Mouse (Mus musculus) neural tube, embryonic 12.5 days (tissue): ENCODE results near the gene Ccdc62. TPM values are rescaled to one million over a fixed set of nuclear protein-coding genes. Genes with fewer than 3 reads are reported as not detected.

ENCODE experiments used
- ATAC-seq: fragments of 200-750 bp; cut with Nextera tagmentation; 2 replicates; pipeline ENCODE4 v1.8.0; 2017; ENCODE audit warnings: low read depth, mild to moderate bottlenecking, moderate TSS enrichment, moderate library complexity; ENCODE audit not compliant: low FRiP score
- H3K27ac ChIP-seq: fragments of 300-500 bp; sonication (generic); 2 replicates; pipeline ENCODE4 v1.5.1; 2016
- H3K27me3 ChIP-seq: fragments of 300-500 bp; sonication (generic); replicated peaks from 2 replicates; pipeline ENCODE4 v1.6.1; 2016; ENCODE audit warnings: mild to moderate bottlenecking
- H3K36me3 ChIP-seq: fragments of 300-500 bp; sonication (generic); 2 replicates; pipeline ENCODE4 v1.6.1; 2016; ENCODE audit warnings: mild to moderate bottlenecking
- H3K4me1 ChIP-seq: fragments of 300-500 bp; sonication (generic); 2 replicates; pipeline ENCODE4 v1.6.1; 2016
- H3K4me2 ChIP-seq: fragments of 300-500 bp; sonication (generic); replicated peaks from 2 replicates; pipeline ENCODE4 v1.6.1; 2016; ENCODE audit warnings: mild to moderate bottlenecking
- H3K4me3 ChIP-seq: fragments of 300-500 bp; sonication (generic); 2 replicates; pipeline ENCODE4 v1.5.1; 2016
- H3K9ac ChIP-seq: fragments of 300-500 bp; sonication (generic); 2 replicates; pipeline ENCODE4 v1.6.1; 2016; ENCODE audit warnings: mild to moderate bottlenecking
- H3K9me3 ChIP-seq: fragments of 300-500 bp; sonication (generic); 2 replicates; pipeline ENCODE4 v1.6.1; 2016; ENCODE audit warnings: mild to moderate bottlenecking
- WGBS: fragments of 180-500 bp; shearing (Covaris S2); methylation state at CpG from one replicate; pipeline ENCODE4 v1.1.7; 2016; 5-methylcytosine and 5-hydroxymethylcytosine counted together
- polyA plus RNA-seq: library from polyadenylated mRNA; unstranded; fragments of >200 nt; fragmentation: Nextera tagmentation; extraction: Ambion mirVana; gene quantifications from 2 replicates; pipeline ENCODE4 v1.2.1, GENCODE M21; 2016

The Ccdc62 gene
- polyA plus RNA-seq: 5.9 and 7.9 TPM in 2 replicates

DNA sequence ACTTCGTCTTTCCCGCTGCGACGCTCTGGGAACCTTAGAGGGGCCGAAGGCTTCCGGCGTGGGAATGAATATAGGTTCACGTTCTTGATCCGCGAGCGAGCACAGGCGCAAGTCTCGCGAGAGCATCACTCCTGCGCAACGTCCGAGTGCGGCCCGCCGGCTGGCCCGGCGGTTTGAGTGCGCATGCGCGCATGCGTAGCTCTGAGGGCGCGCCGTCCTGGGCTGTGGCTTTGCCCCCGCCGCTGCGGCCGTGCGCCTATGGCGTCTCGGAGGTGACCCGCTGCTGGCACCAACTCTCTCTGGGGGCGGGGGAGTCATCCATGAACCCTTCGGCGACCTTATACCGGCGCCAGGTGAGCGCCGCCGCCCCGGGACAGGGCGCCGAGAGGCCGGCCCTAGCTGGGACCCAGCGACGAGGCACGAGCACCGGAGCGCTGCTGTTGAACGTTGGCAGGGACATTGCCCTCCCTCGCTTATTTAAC, at the start of gene Ccdc62:
Ccdc62 (plus strand) TSS at position 172 of the 482 bp plus-strand sequence.
- Histone ChIP-seq H3K27ac (peak within 1 kb of the TSS; percentile 64; the same call in 1 of the 2 replicates), H3K27me3 (no peaks in the 10 kb centered on the region), H3K36me3 (peaks cover 30% of the 10 kb centered on the region), H3K4me1 (no peaks in the 10 kb centered on the region), H3K4me3 (peak within 1 kb of the TSS; percentile 71), H3K4me2 (peak within 1 kb of the TSS; percentile 77), H3K9me3 (no peaks in the 10 kb centered on the region), H3K9ac (peak within 1 kb of the TSS; percentile 88)
- ATAC-seq: peak; percentile 97
- WGBS: under 1% methylated on average over 56 of the region's 56 CpGs

DNA sequence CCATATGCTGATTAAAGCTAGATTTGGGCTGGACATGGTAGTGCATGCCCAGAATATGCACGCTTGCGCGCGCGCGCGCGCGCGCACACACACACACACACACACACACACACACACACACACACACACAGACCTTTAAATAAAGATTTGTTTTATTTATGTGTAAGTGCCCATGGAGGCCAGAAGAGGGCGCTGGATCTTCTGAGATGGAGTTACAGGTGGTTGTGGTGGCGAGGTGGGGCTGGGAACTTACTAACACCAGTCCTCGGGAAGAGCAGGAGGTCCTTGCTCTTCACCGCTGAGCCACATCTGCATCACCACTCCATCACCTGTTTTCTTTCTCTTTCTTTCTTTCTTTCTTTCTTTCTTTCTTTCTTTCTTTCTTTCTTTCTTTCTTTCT, 49.7 kb upstream of the Ccdc62 start:
- H3K4me3 ChIP-seq: no peak overlapping the region
- no peak overlapping the region for H3K9ac ChIP-seq
- 77% methylated on average over 14 of the region's 14 CpGs for WGBS
- H3K4me2 ChIP-seq: no peak overlapping the region
- no peaks in the 10 kb centered on the region for H3K27me3 ChIP-seq
- no peaks in the 10 kb centered on the region for H3K9me3 ChIP-seq
- no peaks in the 10 kb centered on the region for H3K36me3 ChIP-seq
- no peak for ATAC-seq
- H3K27ac ChIP-seq: no peak overlapping the region
- H3K4me1 ChIP-seq: no peaks in the 10 kb centered on the region

DNA sequence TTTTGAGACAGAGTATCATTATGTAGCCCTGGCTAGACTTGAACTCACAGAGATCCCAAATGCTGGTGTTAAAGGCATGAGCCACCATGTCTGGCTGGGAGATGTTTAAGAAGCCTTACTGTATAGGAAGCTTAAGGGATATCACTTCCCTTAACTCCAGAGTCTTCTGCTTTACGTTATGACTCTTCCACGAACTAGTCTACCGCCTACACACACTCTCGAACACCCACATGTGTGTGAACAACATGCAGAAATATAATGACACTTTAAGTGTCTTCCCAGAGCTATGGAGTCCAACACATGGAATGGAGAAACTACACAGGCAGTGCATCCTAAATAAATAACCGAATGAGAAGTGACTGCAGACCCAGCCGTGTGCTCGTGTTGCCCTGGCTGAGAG, 46.6 kb upstream of the Ccdc62 start:
- no peak overlapping the region for H3K9ac ChIP-seq
- no peaks in the 10 kb centered on the region for H3K27me3 ChIP-seq
- no peaks in the 10 kb centered on the region for H3K36me3 ChIP-seq
- H3K4me2 ChIP-seq: no peak overlapping the region
- H3K4me1 ChIP-seq: no peaks in the 10 kb centered on the region
- H3K4me3 ChIP-seq: no peak overlapping the region
- H3K27ac ChIP-seq: no peak overlapping the region
- H3K9me3 ChIP-seq: no peaks in the 10 kb centered on the region
- 89% methylated on average over 7 of the region's 7 CpGs for WGBS
- ATAC-seq: no peak

DNA sequence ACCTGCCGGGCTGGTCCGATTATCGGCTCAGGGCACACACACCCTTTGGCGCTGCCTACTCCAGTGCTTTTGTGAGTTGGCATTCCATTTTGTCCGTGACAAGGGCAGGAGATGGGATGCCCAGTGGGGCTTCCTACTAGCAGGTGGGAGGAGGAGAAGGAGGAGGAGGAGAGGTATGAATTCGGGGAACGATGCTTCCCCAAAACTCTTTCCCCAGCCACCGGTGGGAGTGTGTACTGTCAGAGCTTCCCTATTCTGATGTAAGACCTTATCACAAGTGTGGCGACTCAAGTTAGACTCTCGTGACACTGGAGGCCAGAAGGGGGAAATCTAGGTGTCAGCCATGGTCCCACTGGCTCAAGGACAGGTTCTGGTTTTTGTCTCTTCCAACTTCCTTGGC, 46.1 kb upstream of the Ccdc62 start:
- no peak overlapping the region for H3K9ac ChIP-seq
- 85% methylated on average over 10 of the region's 10 CpGs for WGBS
- H3K27me3 ChIP-seq: no peaks in the 10 kb centered on the region
- no peak overlapping the region for H3K27ac ChIP-seq
- H3K36me3 ChIP-seq: no peaks in the 10 kb centered on the region
- H3K4me1 ChIP-seq: no peaks in the 10 kb centered on the region
- no peak overlapping the region for H3K4me3 ChIP-seq
- no peak for ATAC-seq
- H3K9me3 ChIP-seq: no peaks in the 10 kb centered on the region
- H3K4me2 ChIP-seq: no peak overlapping the region

DNA sequence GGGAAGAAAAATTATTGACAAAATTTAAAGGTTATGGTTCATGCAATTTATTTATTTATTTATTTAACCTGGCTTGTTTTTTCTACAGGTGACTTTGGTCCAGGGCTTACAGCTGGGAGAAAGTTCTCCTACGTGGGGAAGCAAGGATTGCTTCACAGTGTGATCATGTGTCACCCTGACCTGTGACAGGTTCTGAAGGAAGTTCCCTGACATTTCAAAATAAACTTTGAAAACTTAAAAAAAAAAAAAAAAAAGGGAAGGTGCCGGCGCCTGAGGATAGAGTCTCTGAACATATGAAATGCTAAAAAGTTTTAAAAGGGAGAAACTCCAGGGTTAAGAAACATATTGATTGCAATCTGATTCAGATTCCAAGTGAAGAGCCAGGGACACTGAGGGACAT, 44.1 kb upstream of the Ccdc62 start:
- Histone ChIP-seq H3K4me2 (no peak overlapping the region), H3K27me3 (no peaks in the 10 kb centered on the region), H3K4me3 (no peak overlapping the region), H3K27ac (no peak overlapping the region), H3K9me3 (no peaks in the 10 kb centered on the region), H3K36me3 (no peaks in the 10 kb centered on the region), H3K4me1 (no peaks in the 10 kb centered on the region), H3K9ac (no peak overlapping the region)
- 88% methylated on average over 3 of the region's 3 CpGs for WGBS
- ATAC-seq: no peak

DNA sequence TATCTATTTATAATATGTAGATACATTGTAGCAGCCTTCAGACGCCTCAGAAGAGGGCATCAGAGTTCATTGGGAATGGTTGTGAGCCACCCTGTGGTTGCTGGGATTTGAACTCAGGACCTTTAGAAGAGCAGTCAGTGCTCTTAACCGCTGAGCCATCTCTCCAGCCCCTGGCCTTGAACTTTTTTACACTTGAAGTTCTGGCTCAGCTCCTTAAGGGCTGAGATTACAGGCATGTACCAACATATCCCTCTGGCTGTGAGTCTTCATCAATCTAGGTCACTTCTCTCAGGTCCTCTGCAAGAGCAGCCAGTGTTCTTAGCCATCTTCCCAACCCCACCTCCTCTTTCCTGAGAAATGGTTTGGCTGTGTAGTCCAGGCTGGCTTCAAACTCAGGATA, 40.2 kb upstream of the Ccdc62 start:
- 73% methylated on average over 2 of the region's 2 CpGs for WGBS
- no peak for ATAC-seq
- H3K36me3 ChIP-seq: no peaks in the 10 kb centered on the region

DNA sequence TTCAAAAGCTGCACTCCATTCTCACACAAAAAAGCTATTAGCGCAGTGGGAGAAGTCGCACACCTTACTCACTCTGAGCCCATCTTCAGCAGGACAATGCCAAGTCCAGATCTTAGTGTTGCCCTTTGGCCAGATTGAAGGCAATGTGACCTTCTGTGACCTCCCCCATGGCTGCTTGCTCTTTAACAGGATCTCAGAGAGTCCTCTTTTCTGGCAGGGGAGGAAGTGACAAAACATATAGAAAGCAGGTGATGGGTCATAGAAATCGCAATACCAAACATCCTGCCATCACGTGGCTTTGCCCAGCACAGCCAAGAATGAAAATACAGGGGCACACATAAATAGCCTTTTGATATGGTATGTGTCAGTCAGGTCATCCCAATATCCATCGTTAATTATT, 39.5 kb upstream of the Ccdc62 start:
- Histone ChIP-seq H3K4me1 (no peaks in the 10 kb centered on the region), H3K27ac (no peak overlapping the region), H3K4me2 (no peak overlapping the region), H3K4me3 (no peak overlapping the region), H3K9me3 (no peaks in the 10 kb centered on the region), H3K9ac (no peak overlapping the region), H3K36me3 (no peaks in the 10 kb centered on the region), H3K27me3 (no peaks in the 10 kb centered on the region)
- no peak for ATAC-seq
- 81% methylated on average over 5 of the region's 5 CpGs for WGBS

More for the DNA sequence above, 40.2 kb upstream of the Ccdc62 start:
- Histone ChIP-seq H3K4me2 (no peak overlapping the region), H3K4me1 (no peaks in the 10 kb centered on the region), H3K9me3 (no peaks in the 10 kb centered on the region), H3K27me3 (no peaks in the 10 kb centered on the region), H3K4me3 (no peak overlapping the region), H3K27ac (no peak overlapping the region), H3K9ac (no peak overlapping the region)

DNA sequence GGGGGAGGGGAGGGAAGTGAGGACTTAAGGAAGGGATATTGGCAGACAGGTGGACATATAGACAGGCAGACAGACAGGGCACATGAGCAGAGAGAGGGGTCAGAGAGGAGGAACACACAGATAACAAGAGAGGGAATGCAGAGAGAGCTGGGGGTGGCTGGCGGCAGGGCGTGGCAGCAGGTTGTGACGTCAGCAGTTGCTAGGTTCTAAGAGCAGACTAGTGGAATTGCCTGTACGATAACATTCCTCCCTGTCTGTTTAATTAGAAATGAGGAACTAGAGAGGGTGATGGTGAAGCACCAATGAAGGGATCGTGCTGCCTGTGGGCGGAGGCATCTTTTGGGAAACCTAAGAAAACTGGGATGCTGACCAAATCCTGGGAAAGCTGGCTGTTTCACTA, 38.8 kb upstream of the Ccdc62 start:
- Histone ChIP-seq H3K27ac (no peak overlapping the region), H3K9me3 (no peaks in the 10 kb centered on the region), H3K4me2 (no peak overlapping the region), H3K4me3 (no peak overlapping the region), H3K9ac (no peak overlapping the region), H3K4me1 (no peaks in the 10 kb centered on the region), H3K27me3 (no peaks in the 10 kb centered on the region), H3K36me3 (no peaks in the 10 kb centered on the region)
- 54% methylated on average over 6 of the region's 6 CpGs for WGBS
- no peak for ATAC-seq

DNA sequence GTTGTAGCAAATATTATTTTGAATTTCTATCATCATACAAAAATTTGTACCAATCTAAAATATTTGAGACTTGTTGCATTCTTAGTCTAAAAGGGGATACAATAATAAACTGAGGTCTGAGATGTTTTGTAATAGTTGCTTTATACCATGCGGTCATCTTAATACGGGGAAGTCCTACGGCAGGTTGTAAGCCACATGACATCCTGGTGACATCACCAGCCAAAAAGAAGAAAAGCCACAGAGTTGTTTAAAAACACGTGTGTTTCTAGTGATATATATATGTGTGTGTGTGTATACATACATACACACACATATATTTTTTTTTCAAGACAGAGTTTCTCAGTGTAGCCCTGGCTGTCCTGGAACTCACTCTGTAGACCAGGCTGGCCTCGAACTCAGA, 37.0 kb upstream of the Ccdc62 start:
- Histone ChIP-seq H3K27me3 (no peaks in the 10 kb centered on the region), H3K4me3 (no peak overlapping the region), H3K9ac (no peak overlapping the region), H3K9me3 (no peaks in the 10 kb centered on the region), H3K4me2 (no peak overlapping the region), H3K27ac (no peak overlapping the region), H3K4me1 (no peaks in the 10 kb centered on the region), H3K36me3 (no peaks in the 10 kb centered on the region)
- WGBS: 95% methylated on average over 5 of the region's 5 CpGs
- ATAC-seq: no peak

DNA sequence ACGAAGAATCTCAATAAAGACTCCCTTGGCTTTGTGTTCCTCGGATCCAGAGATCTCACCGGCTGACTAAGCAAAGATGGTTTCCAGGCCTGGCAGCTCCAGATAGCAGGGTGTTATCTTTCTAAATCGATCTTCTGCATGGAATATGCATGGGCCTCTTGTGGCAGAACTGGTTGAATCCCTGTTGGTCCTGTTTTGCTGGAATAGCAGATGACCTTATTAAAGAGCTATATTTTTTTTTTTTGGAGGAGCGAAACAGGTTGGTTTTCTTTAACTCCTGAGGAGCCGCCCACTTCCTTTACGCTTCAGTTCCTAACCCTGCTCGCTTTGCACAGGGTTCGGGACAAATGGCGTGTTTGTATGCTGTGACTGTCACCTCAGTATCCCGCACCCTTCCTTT, 34.1 kb upstream of the Ccdc62 start:
- no peak for ATAC-seq

DNA sequence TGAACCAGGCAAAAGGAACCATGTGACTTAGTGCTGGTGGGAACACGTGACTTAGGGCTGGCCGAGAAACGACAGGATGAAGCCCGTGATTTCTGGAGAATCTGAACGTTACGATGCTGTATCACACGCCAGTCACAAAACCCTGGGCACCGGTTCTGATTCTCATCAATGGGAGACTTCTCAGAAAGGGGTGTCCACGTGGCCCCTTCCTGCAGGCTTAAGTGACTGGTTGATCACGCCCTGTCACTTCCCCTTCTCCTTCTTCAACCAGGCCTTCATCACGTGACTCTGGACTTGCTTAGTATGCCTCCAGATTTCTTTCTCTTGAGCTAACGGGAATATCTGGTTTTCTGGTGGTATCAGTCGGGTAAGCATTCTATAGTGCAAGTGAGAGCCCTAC, 33.1 kb upstream of the Ccdc62 start:
- ATAC-seq: no peak
- H3K27me3 ChIP-seq: no peaks in the 10 kb centered on the region
- 84% methylated on average over 13 of the region's 13 CpGs for whole genome bisulfite sequencing
- no peaks in the 10 kb centered on the region for H3K36me3 ChIP-seq
- H3K27ac ChIP-seq: no peak overlapping the region
- H3K4me2 ChIP-seq: no peak overlapping the region
- no peak overlapping the region for H3K4me3 ChIP-seq
- H3K9ac ChIP-seq: no peak overlapping the region
- no peaks in the 10 kb centered on the region for H3K4me1 ChIP-seq
- H3K9me3 ChIP-seq: no peaks in the 10 kb centered on the region

More for the DNA sequence above, 34.1 kb upstream of the Ccdc62 start:
- H3K27me3 ChIP-seq: no peaks in the 10 kb centered on the region
- no peaks in the 10 kb centered on the region for H3K9me3 ChIP-seq
- no peak overlapping the region for H3K4me3 ChIP-seq
- WGBS: 90% methylated on average over 11 of the region's 11 CpGs
- no peaks in the 10 kb centered on the region for H3K4me1 ChIP-seq
- no peak overlapping the region for H3K27ac ChIP-seq
- H3K9ac ChIP-seq: no peak overlapping the region
- no peak overlapping the region for H3K4me2 ChIP-seq
- H3K36me3 ChIP-seq: no peaks in the 10 kb centered on the region

DNA sequence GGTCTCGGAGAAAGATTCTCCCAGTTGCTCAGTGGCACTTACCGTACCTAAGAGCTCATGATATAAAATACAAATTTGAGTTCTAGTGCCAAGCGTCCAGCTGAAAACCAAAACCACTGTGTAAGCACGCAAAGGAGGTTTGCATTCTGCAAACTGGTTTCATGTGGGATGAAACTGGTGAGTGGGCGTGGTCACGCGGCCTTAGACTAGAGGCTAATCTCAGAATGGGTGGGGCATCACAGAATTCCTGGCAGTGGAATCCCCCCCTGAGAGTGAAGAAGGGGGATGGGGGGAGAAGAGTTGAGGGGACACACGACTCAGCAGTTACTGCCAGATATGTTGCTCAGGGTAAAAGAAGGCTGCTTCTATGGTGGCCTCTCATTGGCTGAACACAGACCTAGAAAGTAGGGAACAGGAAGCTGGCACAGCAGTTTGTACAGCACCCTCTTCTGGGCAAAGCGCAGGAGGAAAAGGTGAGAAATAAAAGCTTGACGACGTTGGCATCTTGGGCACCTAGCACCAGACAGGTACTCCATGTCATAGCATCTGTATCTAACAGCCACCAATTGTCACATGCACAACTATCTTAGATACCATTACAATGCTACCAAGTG, 26.3 kb upstream of the Ccdc62 start:
- no peak for ATAC-seq
- H3K27ac ChIP-seq: no peak overlapping the region
- H3K9ac ChIP-seq: no peak overlapping the region
- H3K4me3 ChIP-seq: no peak overlapping the region
- no peaks in the 10 kb centered on the region for H3K27me3 ChIP-seq
- H3K4me2 ChIP-seq: no peak overlapping the region
- H3K36me3 ChIP-seq: peaks cover 10% of the 10 kb centered on the region
- no peaks in the 10 kb centered on the region for H3K9me3 ChIP-seq
- H3K4me1 ChIP-seq: peaks cover 17% of the 10 kb centered on the region
- WGBS: 74% methylated on average over 11 of the region's 11 CpGs
